Mouse (Mus musculus) midbrain, postnatal 0 days (tissue): ENCODE measurements at regions not wholly inside any gene's neighbourhood (a gene's known extent, or its start where the extent isn't known, plus 50 kb on each side); places are given as distances from the start of the nearest gene placed in this dataset.

Experiments
- ATAC-seq: fragments of 200-750 bp; cut with Nextera tagmentation; 2 replicates; pipeline ENCODE4 v1.8.0; 2017; ENCODE audit warnings: moderate number of reproducible peaks, mild to moderate bottlenecking, moderate TSS enrichment, moderate library complexity; ENCODE audit not compliant: low FRiP score
- DNase-seq: peaks from one replicate; pipeline ENCODE4 v3.0.0-alpha.2; 2015; ENCODE audit warnings: low spot score
- H3K27ac ChIP-seq: fragments of 300-500 bp; sonication (generic); 2 replicates; pipeline ENCODE4 v1.5.1; 2014; ENCODE audit warnings: low read depth, mild to moderate bottlenecking, low read length, mixed read lengths
- H3K27me3 ChIP-seq: fragments of 300-500 bp; sonication (generic); 2 replicates; pipeline ENCODE4 v1.6.1; 2014; ENCODE audit warnings: low read length, control low read depth, mixed read lengths; ENCODE audit not compliant: insufficient read depth
- H3K36me3 ChIP-seq: fragments of 300-500 bp; sonication (generic); 2 replicates; pipeline ENCODE4 v1.6.1; 2014; ENCODE audit warnings: low read length, control low read depth, mixed read lengths; ENCODE audit not compliant: insufficient read depth
- H3K4me1 ChIP-seq: fragments of 300-500 bp; sonication (generic); 2 replicates; pipeline ENCODE4 v1.6.1; 2014; ENCODE audit warnings: mild to moderate bottlenecking, control low read depth, antibody characterized with exemption, low read length, mixed read lengths; ENCODE audit not compliant: insufficient read depth
- H3K4me2 ChIP-seq: fragments of 300-500 bp; sonication (generic); 2 replicates; pipeline ENCODE4 v1.6.1; 2014; ENCODE audit warnings: low read depth, mild to moderate bottlenecking, low read length, mixed read lengths; ENCODE audit not compliant: poor library complexity, severe bottlenecking
- H3K4me3 ChIP-seq: fragments of 300-500 bp; sonication (generic); 2 replicates; pipeline ENCODE4 v1.5.1; 2014; ENCODE audit warnings: low read depth, mild to moderate bottlenecking, low read length, moderate library complexity
- H3K9ac ChIP-seq: fragments of 300-500 bp; sonication (generic); replicated peaks from 2 replicates; pipeline ENCODE4 v1.6.1; 2014; ENCODE audit warnings: mild to moderate bottlenecking, low read length, moderate library complexity, mixed read lengths; ENCODE audit not compliant: poor library complexity, severe bottlenecking
- H3K9me3 ChIP-seq: fragments of 300-500 bp; sonication (generic); 2 replicates; pipeline ENCODE4 v1.6.1; 2016; ENCODE audit warnings: low read length, control low read depth
- CTCF ChIP-seq: IDR thresholded peaks from 2 replicates; pipeline ENCODE4 v1.5.1; 2016; ENCODE audit warnings: antibody characterized with exemption, mild to moderate bottlenecking
- WGBS: fragments of 180-500 bp; shearing (Covaris S2); extraction: QIAGEN DNeasy Blood & Tissue Kit; methylation state at CpG from one replicate; pipeline ENCODE4 v1.1.7; 2014; 5-methylcytosine and 5-hydroxymethylcytosine counted together

DNA sequence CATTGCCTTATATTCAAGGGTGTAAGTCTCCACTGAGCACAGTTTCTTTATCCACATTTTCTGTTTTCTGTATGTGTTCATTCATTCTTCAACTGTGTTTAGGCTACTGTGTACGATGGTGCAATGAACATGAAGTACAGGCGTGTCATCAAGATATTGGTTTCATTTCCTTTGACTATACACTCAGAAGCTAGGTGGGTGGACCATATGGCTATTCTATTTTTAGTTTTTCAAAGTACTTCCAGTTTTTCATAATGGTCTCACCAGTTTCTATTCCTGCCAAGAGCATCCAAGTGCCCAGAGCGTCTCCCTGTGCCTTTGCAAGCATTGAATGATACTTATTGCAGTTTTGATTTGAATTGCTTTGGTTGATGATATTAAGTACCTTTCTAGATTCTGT, 132.8 kb upstream of the Nxpe4 start:
- Histone ChIP-seq H3K9me3 (no peaks in the 10 kb centered on the region), H3K36me3 (no peaks in the 10 kb centered on the region), H3K4me3 (no peak overlapping the region), H3K9ac (no peak overlapping the region), H3K27ac (no peak overlapping the region), H3K27me3 (no peaks in the 10 kb centered on the region), H3K4me1 (no peaks in the 10 kb centered on the region), H3K4me2 (no peak overlapping the region)
- no peak for ATAC-seq
- TF ChIP-seq CTCF: no peak
- DNase-seq: no peak
- WGBS: 93% methylated on average over 3 of the region's 3 CpGs

GRCm38 (mm10) chr9:48030839-48031238, 131.0 kb upstream of the Nxpe4 start:
- Histone ChIP-seq H3K9me3 (no peaks in the 10 kb centered on the region), H3K27ac (no peak overlapping the region), H3K4me3 (no peak overlapping the region), H3K9ac (no peak overlapping the region), H3K36me3 (no peaks in the 10 kb centered on the region), H3K4me2 (no peak overlapping the region), H3K27me3 (no peaks in the 10 kb centered on the region), H3K4me1 (no peaks in the 10 kb centered on the region)
- TF ChIP-seq CTCF: no peak
- WGBS: 84% methylated on average over 3 of the region's 3 CpGs
- DNase-seq: no peak
- ATAC-seq: no peak

DNA sequence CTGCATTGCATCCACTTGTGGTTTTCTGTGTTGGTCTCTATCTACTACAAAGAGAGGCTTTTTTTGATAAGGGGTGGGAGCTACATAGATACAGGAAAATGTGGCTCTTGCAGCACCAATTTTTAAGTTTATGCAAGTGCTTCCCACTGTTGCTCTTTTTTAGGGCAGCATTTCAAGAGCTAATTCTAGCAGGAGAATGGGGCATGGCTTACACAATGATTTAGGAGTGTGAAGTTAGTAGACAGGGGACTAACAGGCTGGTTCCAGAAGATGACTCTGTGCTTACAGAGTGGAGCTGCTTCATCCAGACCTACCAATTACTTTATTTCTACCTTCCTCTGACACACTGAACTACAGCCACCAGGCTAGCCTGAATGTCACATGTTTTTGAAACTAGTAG, 125.9 kb upstream of the Nxpe4 start:
- H3K36me3 ChIP-seq: no peaks in the 10 kb centered on the region
- TF ChIP-seq CTCF: no peak
- H3K27me3 ChIP-seq: no peaks in the 10 kb centered on the region
- ATAC-seq (no peak), DNase-seq (no peak)
- H3K4me2 ChIP-seq: no peak overlapping the region
- no peak overlapping the region for H3K27ac ChIP-seq
- no peak overlapping the region for H3K4me3 ChIP-seq
- no peaks in the 10 kb centered on the region for H3K9me3 ChIP-seq
- H3K4me1 ChIP-seq: no peaks in the 10 kb centered on the region
- no peak overlapping the region for H3K9ac ChIP-seq

- no peaks in the 10 kb centered on the region for H3K9me3 ChIP-seq
- H3K27me3 ChIP-seq: no peaks in the 10 kb centered on the region
- no peaks in the 10 kb centered on the region for H3K4me1 ChIP-seq
- DNase-seq: no peak
- no peaks in the 10 kb centered on the region for H3K36me3 ChIP-seq
- TF ChIP-seq CTCF: no peak
- no peak overlapping the region for H3K4me2 ChIP-seq
- H3K4me3 ChIP-seq: no peak overlapping the region
- no peak for ATAC-seq
- H3K9ac ChIP-seq: no peak overlapping the region
- H3K27ac ChIP-seq: no peak overlapping the region
Measured at GRCm38 (mm10) chr9:48044826-48045225, 117.0 kb upstream of the Nxpe4 start.

- DNase-seq: peak; percentile 20
Measured at GRCm38 (mm10) chr9:48047846-48048245, 114.0 kb upstream of the Nxpe4 start.

GRCm38 (mm10) chr9:48053580-48053979, 108.2 kb upstream of the Nxpe4 start:
- TF ChIP-seq CTCF: no peak
- no peaks in the 10 kb centered on the region for H3K4me1 ChIP-seq
- no peaks in the 10 kb centered on the region for H3K36me3 ChIP-seq
- DNase-seq: no peak
- H3K4me3 ChIP-seq: no peak overlapping the region
- no peak overlapping the region for H3K27ac ChIP-seq
- H3K4me2 ChIP-seq: no peak overlapping the region
- H3K9me3 ChIP-seq: no peaks in the 10 kb centered on the region
- no peaks in the 10 kb centered on the region for H3K27me3 ChIP-seq
- no peak for ATAC-seq
- H3K9ac ChIP-seq: no peak overlapping the region
- WGBS: 74% methylated on average over 4 of the region's 4 CpGs

More at GRCm38 (mm10) chr9:48047846-48048245, 114.0 kb upstream of the Nxpe4 start:
- 43% methylated on average over 4 of the region's 4 CpGs for WGBS
- no peaks in the 10 kb centered on the region for H3K36me3 ChIP-seq
- ATAC-seq: no peak
- H3K9ac ChIP-seq: no peak overlapping the region
- H3K9me3 ChIP-seq: no peaks in the 10 kb centered on the region
- no peak for TF ChIP-seq CTCF
- H3K4me2 ChIP-seq: no peak overlapping the region
- H3K4me1 ChIP-seq: no peaks in the 10 kb centered on the region
- no peak overlapping the region for H3K4me3 ChIP-seq
- H3K27ac ChIP-seq: no peak overlapping the region
- no peaks in the 10 kb centered on the region for H3K27me3 ChIP-seq

DNA sequence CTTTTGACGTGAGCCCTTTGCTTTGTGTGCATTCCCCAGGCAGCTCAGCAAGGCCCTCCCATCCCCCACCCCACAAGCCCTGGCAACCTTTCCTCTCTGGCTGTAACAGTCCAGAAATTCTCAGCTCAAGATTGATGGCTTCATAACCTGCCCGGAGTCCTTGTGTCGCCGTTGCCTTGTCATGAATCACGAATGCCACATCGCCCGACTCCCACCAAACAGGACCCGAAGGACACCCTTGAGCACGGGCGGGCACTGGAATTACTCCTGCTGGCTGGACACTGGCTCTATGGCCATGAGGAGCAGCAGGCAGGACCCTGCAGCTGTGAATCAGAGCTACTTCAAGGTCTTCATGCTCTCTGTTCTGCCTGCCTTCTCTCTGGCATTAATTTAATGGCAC, 106.6 kb upstream of the Nxpe4 start:
- no peak overlapping the region for H3K4me3 ChIP-seq
- no peaks in the 10 kb centered on the region for H3K4me1 ChIP-seq
- DNase-seq (peak; percentile 26), ATAC-seq (no peak)
- H3K9ac ChIP-seq: no peak overlapping the region
- no peaks in the 10 kb centered on the region for H3K36me3 ChIP-seq
- H3K27ac ChIP-seq: no peak overlapping the region
- no peak overlapping the region for H3K4me2 ChIP-seq
- 78% methylated on average over 10 of the region's 10 CpGs for WGBS
- no peaks in the 10 kb centered on the region for H3K27me3 ChIP-seq
- no peaks in the 10 kb centered on the region for H3K9me3 ChIP-seq
- no peak for TF ChIP-seq CTCF
